Mouse (Mus musculus) forebrain, embryonic 15.5 days (tissue): ENCODE results near the gene Fam19a3. TPM values are rescaled to one million over a fixed set of nuclear protein-coding genes. Genes with fewer than 3 reads are reported as not detected.
A peak's percentile ranks its signal among the peaks of the same experiment; 100 is the strongest.

Experiments used
- ATAC-seq: fragments of 200-750 bp; cut with Nextera tagmentation; replicated peaks from 2 replicates; pipeline ENCODE4 v1.8.0; 2017; ENCODE audit warnings: mild to moderate bottlenecking, moderate TSS enrichment, moderate library complexity
- H3K27ac ChIP-seq: fragments of 300-500 bp; sonication (generic); replicated peaks from 2 replicates; pipeline ENCODE4 v1.5.1; 2015; ENCODE audit warnings: mild to moderate bottlenecking, inconsistent platforms
- H3K27me3 ChIP-seq: fragments of 300-500 bp; sonication (generic); 2 replicates; pipeline ENCODE4 v1.6.1; 2015; ENCODE audit warnings: inconsistent platforms
- H3K36me3 ChIP-seq: fragments of 300-500 bp; sonication (generic); 2 replicates; pipeline ENCODE4 v1.6.1; 2015; ENCODE audit warnings: mild to moderate bottlenecking, inconsistent platforms
- H3K4me1 ChIP-seq: fragments of 300-500 bp; sonication (generic); 2 replicates; pipeline ENCODE4 v1.6.1; 2015; ENCODE audit warnings: inconsistent platforms
- H3K4me2 ChIP-seq: fragments of 300-500 bp; sonication (generic); replicated peaks from 2 replicates; pipeline ENCODE4 v1.6.1; 2015; ENCODE audit warnings: mild to moderate bottlenecking, inconsistent platforms
- H3K4me3 ChIP-seq: fragments of 300-500 bp; sonication (generic); 2 replicates; pipeline ENCODE4 v1.5.1; 2015; ENCODE audit warnings: mild to moderate bottlenecking, inconsistent platforms
- H3K9ac ChIP-seq: fragments of 300-500 bp; sonication (generic); replicated peaks from 2 replicates; pipeline ENCODE4 v1.6.1; 2015; ENCODE audit warnings: mild to moderate bottlenecking, inconsistent platforms
- H3K9me3 ChIP-seq: fragments of 300-500 bp; sonication (generic); 2 replicates; pipeline ENCODE4 v1.6.1; 2016; ENCODE audit warnings: inconsistent platforms
- WGBS: fragments of 180-500 bp; shearing (Covaris S2); methylation state at CpG from one replicate; pipeline ENCODE4 v1.1.7; 2015; ENCODE audit warnings: mixed read lengths; 5-methylcytosine and 5-hydroxymethylcytosine counted together
- polyA plus RNA-seq: library from polyadenylated mRNA; unstranded; fragments of >200 nt; fragmentation: Nextera tagmentation; extraction: Ambion mirVana; gene quantifications from 2 replicates; pipeline ENCODE4 v1.2.1, GENCODE M21; 2015

Fam19a3 gene
- polyA plus RNA-seq, 1 experiment from 2014 or later: 0.06 TPM

DNA sequence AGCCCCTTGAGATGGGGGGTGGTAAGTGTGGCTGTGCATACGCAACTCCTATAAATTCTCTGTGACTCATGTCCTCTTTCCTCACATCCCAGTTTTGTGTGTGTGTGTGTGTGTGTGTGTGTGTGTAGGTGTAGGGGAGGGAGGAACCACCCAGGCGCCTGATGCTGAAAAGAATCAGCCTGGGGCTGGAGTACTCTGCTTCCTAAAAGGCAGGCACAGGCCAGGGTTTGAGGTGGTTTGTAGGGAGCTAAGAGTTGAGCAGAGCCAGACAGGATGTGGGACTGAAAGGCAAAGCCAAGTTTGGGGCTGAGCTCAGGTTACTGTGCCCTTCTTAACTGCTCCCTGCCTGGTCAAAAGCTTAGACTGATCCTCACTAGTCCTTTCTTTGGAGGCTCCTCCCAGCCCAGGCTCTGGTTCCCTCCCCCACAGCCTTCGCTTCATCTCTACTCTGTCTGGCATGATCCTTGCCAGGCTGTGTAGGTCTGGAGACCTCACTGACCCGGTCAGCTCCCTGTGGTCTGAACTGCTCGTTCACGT lies 8.8 kb upstream of the Fam19a3 start:
- Histone ChIP-seq H3K9ac (0 out of 2 replicates have a peak overlapping the region, but pooled peaks have one; percentile 34), H3K4me2 (peak overlapping the region; percentile 81), H3K4me3 (no peak overlapping the region; the same call in 1 of the 2 replicates), H3K36me3 (no peaks in the 10 kb centered on the region), H3K4me1 (peaks cover 38% of the 10 kb centered on the region), H3K9me3 (no peaks in the 10 kb centered on the region), H3K27ac (no peak overlapping the region), H3K27me3 (no peaks in the 10 kb centered on the region)
- no peak for ATAC-seq
- WGBS: 30% methylated on average over 6 of the region's 6 CpGs

DNA sequence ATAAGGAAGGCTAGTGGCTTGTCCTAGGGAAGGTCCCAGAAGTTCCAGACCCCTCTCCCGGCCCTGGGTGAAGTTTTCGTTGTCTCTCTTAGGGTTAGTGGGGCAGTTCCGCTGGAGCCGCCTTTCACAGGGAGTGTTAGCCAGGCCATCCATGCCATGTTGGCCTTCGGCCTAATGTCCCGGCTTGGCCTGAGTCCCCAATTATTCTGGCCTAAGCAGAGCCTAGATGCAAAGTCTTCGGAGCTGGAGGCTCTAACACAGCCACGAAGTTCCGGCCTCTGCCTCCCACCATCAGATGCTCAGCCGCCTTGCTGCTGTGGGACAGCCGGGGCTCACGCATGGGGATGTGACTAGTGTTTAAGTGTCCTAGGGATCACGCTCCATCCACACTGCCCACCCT lies 8.2 kb upstream of the Fam19a3 start:
- no peak for ATAC-seq
- Histone ChIP-seq H3K4me3 (peak overlapping the region; percentile 43), H3K27me3 (no peaks in the 10 kb centered on the region), H3K9me3 (no peaks in the 10 kb centered on the region), H3K4me1 (peaks cover 38% of the 10 kb centered on the region), H3K9ac (peak overlapping the region; percentile 34), H3K4me2 (peak overlapping the region; percentile 81), H3K36me3 (no peaks in the 10 kb centered on the region), H3K27ac (no peak overlapping the region)
- 34% methylated on average over 13 of the region's 13 CpGs for WGBS

DNA sequence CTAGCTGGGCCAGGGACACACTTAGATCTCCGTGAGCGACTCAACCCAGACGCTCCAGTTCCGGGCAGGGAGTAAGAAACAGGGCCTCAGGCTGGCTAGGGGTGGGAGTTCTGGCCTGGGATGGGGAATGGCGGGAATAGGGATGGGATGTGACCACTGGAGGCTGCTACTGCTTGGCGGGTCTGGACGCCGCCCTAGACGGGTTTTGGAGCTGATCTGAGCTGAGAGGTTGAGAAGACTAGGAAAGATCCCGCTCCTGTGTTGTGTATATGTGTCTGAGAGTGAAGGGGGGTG lies 7.6 kb upstream of the Fam19a3 start:
- 4% methylated on average over 10 of the region's 10 CpGs for WGBS
- no peak overlapping the region for H3K27ac ChIP-seq
- H3K4me2 ChIP-seq: peak overlapping the region; percentile 81

DNA sequence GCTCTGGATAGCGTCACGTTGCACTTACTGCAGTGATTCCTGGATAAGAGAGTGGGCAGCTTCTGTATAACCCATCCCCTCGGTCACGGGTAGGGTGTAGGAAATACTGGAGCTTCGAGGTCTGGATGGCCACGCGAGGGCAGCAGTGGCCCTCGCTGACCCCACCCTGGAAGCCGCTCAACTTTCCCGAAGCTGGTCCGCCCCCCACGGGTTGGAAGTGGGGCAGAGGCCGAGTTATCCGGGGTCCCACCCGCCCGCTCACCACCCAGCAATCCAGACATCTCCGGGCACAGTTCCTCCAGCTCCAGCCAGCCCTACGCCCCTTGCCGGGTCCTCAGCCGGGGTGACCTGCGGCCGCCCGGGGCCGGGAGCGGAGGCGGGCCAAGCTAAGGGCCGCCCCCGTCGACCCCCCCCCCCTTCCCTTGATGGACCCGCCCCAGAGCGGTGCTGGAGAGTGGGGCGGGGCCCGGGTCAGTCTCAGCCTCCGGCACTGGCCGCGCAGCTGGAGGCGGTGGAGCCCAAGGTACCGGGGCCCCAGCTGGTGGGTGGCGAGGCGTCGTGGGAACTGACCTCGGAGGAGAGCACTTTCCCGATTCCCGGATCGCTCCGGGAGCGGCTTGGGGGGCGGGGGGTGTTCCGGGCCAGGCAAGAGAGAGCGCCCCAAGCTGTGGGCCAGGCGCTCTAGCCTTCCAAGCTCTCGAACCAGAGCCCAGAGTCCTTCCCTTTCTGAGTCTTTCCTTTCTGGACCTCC lies 7.1 kb upstream of the Fam19a3 start:
- Histone ChIP-seq H3K4me1 (peaks cover 29% of the 10 kb centered on the region), H3K9ac (peak overlapping the region; percentile 34), H3K9me3 (no peaks in the 10 kb centered on the region), H3K27ac (0 out of 2 replicates have a peak overlapping the region, but pooled peaks have one; percentile 20), H3K36me3 (no peaks in the 10 kb centered on the region), H3K4me2 (peak overlapping the region; percentile 81), H3K27me3 (peaks cover 5% of the 10 kb centered on the region; the same call in 1 of the 2 replicates), H3K4me3 (peak overlapping the region; percentile 43)
- ATAC-seq: peak; percentile 83
- under 1% methylated on average over 41 of the region's 52 CpGs for WGBS

More for the DNA sequence above, 7.6 kb upstream of the Fam19a3 start:
- ATAC-seq: no peak
- H3K4me1 ChIP-seq: peaks cover 34% of the 10 kb centered on the region
- H3K27me3 ChIP-seq: no peaks in the 10 kb centered on the region
- peak overlapping the region; percentile 43 for H3K4me3 ChIP-seq
- peak overlapping the region; percentile 34 for H3K9ac ChIP-seq
- no peaks in the 10 kb centered on the region for H3K36me3 ChIP-seq
- H3K9me3 ChIP-seq: no peaks in the 10 kb centered on the region

DNA sequence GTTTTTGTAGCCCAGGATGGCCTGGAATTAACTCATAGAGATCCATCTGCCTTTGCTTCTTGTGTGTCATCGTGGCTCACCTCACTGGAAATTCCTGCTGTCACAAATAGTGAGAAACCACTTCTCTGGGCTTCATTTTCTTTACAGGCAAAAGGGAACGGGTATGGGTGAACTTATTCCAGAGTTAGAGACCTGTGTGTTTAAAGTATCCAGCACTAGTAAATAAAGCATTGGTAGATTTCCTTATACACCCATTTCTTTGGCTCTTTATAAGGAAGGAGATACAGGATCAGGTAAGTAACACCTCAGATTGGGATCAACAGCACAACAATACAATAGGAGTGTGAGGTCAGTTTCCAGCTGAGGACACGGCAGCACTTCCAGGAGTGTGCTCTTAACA lies 6.4 kb upstream of the Fam19a3 start, which contains the start of gene Rhoc:
Gene Rhoc (plus strand): TSS at position 301 of the 400 bp plus-strand sequence.
- WGBS: 34% methylated on average over 3 of the region's 3 CpGs
- Histone ChIP-seq H3K27me3 (peaks cover 12% of the 10 kb centered on the region), H3K36me3 (no peaks in the 10 kb centered on the region), H3K4me2 (peak within 1 kb of the TSS; percentile 81), H3K4me3 (peak within 1 kb of the TSS; percentile 43), H3K9ac (peak within 1 kb of the TSS; percentile 34), H3K4me1 (peaks cover 26% of the 10 kb centered on the region), H3K9me3 (no peaks in the 10 kb centered on the region), H3K27ac (0 out of 2 replicates have a peak within 1 kb of the TSS, but pooled peaks have one; percentile 20)
- ATAC-seq: no peak

DNA sequence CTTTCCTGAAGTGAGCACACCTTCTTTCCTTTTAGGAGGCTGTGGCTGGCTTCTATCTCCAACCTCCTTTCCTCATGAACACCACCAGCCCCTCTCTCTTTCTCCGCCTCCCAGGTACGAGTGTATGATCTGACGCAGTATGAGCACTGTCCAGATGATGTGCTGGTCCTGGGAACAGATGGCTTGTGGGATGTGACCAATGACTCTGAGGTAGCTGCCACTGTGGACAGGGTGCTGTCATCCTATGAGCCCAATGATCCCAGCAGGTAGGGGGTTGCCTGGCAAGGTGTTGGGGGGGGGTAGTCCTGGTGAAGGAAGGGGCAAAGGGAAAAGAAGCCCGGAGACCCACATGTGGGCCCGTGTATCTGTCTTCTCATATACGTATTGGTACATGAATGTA lies 3.6 kb upstream of the Fam19a3 start:
- WGBS: 91% methylated on average over 6 of the region's 6 CpGs
- Histone ChIP-seq H3K9ac (no peak overlapping the region), H3K36me3 (no peaks in the 10 kb centered on the region), H3K9me3 (no peaks in the 10 kb centered on the region), H3K4me3 (no peak overlapping the region), H3K4me2 (no peak overlapping the region), H3K27me3 (peaks cover 40% of the 10 kb centered on the region), H3K27ac (no peak overlapping the region), H3K4me1 (peaks cover 34% of the 10 kb centered on the region)
- no peak for ATAC-seq

DNA sequence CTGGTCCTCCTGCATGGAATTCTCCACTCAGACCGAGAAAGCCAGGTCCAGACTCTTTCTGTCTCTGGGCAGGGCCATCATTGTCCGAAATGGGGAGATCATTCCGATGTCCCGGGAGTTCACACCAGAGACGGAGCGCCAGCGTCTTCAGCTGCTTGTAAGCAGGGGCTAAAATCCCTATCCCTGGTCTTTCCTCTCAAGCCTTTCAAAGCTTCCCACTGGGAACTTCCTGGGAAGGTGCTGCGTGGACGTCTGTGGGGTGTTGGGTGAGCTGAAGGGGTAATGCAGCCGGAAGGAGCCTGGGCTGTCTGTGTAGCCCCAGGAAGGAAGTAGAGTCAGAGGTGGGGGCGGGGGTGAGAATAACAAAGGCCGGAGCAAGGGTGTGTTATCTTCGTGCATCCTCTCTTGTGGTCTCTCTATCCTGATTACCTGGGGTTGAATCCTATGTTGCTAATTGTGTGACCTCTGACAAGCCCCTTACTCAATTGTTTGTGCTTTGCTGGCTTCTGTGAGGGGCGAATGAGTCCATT lies 2.4 kb upstream of the Fam19a3 start:
- WGBS: 41% methylated on average over 14 of the region's 14 CpGs

DNA sequence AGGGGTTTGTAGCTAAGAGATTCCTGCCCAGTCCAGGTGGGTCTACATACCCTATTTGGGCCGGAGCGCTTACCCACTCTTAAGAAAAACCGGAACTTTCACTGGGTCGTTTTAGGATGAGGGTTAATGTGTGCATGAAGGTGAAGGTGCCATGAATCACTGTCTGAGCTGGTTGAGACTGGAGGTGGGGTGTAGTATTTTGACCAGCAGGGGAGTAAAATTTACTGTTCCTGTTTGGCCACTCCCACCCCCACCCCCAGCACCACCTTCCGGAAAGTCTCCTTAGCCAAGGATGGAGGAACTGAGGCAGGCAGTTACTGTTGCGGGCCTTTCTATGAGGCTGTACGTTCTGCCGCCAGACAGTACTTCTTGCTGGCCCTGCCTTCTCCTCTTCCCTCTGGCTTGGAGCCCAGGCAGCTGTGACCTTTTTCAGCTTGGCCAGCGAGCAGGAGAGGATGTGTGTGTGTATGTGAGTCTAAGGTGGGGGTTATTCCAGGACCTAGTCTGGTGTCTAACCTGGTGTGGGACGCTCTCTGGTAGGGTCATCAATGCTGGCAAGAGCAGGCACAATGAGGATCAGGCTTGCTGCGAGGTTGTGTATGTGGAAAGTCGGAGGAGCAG lies 531 bp upstream of the Fam19a3 start:
- H3K36me3 ChIP-seq: no peaks in the 10 kb centered on the region
- peak overlapping the region; percentile 88 for H3K4me2 ChIP-seq
- no peak overlapping the region for H3K9ac ChIP-seq
- no peak overlapping the region for H3K27ac ChIP-seq
- H3K4me1 ChIP-seq: peaks cover 21% of the 10 kb centered on the region
- no peaks in the 10 kb centered on the region for H3K9me3 ChIP-seq
- H3K27me3 ChIP-seq: peaks cover 71% of the 10 kb centered on the region
- ATAC-seq: no peak
- WGBS: 17% methylated on average over 12 of the region's 12 CpGs
- no peak overlapping the region for H3K4me3 ChIP-seq

More for the DNA sequence above, 2.4 kb upstream of the Fam19a3 start:
- Histone ChIP-seq H3K27me3 (peaks cover 52% of the 10 kb centered on the region), H3K36me3 (no peaks in the 10 kb centered on the region), H3K4me1 (peaks cover 24% of the 10 kb centered on the region), H3K4me3 (no peak overlapping the region), H3K9ac (no peak overlapping the region), H3K27ac (no peak overlapping the region), H3K9me3 (no peaks in the 10 kb centered on the region), H3K4me2 (no peak overlapping the region)
- no peak for ATAC-seq

DNA sequence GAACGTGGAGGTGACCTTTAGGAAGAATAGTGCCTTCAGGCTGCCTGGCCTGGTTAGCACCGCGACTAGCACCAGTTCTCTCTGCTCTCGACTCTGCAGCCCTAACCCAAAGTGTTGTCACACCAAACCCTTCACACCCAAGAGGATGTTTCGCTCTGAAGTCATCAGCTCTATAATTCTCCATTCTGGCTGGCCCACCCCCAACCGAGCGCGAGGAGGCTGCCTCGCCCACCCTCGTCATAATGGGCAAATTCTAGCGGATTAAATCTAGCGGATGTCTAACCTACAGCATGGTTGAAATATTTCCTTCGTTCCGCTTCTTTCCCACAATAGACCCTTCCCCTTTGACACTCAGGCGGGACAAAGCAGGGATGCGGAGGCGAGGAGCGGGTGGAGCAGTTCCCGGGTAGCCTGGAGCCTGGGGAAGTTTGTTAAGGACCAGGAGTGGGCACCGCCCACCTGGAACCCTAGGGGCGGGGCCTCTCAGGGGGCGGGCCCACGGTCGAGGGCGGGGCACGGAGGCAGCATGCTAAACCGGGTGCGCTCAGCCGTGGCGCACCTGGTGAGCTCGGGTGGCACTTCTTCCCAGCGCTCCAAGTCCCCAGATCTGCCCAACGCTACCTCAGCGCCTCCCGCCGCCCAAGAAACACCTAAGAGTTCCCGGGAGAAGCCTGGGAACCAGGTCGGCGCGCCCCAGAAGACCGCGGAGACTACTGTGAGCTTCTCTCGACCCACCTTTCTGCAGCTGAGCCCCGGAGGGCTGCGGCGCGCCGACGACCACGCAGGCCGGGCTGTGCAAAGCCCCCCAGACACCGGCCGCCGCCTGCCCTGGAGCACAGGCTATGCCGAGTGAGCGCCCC lies 849 bp downstream of the Fam19a3 start, which contains the start of gene Ppm1j:
Gene Ppm1j (plus strand): TSS at position 496 of the 860 bp plus-strand sequence.
- peak within 1 kb of the TSS; percentile 35 for H3K9ac ChIP-seq

DNA sequence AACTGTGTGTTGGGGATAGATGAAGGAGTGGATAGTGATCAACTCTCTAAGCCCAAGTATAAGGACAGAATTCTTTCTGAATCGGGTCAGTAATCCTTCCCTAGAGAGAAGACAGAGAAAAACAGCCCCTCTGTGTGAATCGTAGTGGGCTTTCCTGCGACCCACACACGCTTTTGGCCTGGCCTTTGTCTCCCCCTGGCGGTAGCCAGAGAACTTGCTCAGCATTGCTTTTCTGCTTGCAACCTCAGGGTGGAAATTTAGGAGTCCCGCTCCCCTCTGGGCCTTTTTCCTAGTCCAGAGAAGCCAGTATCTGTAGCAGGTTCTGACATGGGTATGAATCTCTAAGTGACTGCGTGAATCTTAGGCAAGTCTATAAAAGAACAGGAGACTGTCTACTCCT lies 1.7 kb downstream of the Fam19a3 start:
- Histone ChIP-seq H3K27ac (no peak overlapping the region), H3K9ac (no peak overlapping the region), H3K9me3 (no peaks in the 10 kb centered on the region), H3K36me3 (no peaks in the 10 kb centered on the region), H3K4me2 (no peak overlapping the region), H3K4me1 (peaks cover 23% of the 10 kb centered on the region), H3K27me3 (peaks cover 86% of the 10 kb centered on the region), H3K4me3 (no peak overlapping the region)
- peak; percentile 39; the same call in 1 of the 2 replicates for ATAC-seq
- 2% methylated on average over 7 of the region's 7 CpGs for WGBS

More for the DNA sequence above, 849 bp downstream of the Fam19a3 start, which contains the start of gene Ppm1j:
- H3K36me3 ChIP-seq: no peaks in the 10 kb centered on the region
- no peaks in the 10 kb centered on the region for H3K9me3 ChIP-seq
- peak; percentile 50 for ATAC-seq
- no peak within 1 kb of the TSS for H3K27ac ChIP-seq
- peaks cover 23% of the 10 kb centered on the region for H3K4me1 ChIP-seq
- peaks cover 85% of the 10 kb centered on the region for H3K27me3 ChIP-seq
- peak within 1 kb of the TSS; percentile 45 for H3K4me3 ChIP-seq
- H3K4me2 ChIP-seq: peak within 1 kb of the TSS; percentile 88
- under 1% methylated on average over 56 of the region's 56 CpGs for WGBS

DNA sequence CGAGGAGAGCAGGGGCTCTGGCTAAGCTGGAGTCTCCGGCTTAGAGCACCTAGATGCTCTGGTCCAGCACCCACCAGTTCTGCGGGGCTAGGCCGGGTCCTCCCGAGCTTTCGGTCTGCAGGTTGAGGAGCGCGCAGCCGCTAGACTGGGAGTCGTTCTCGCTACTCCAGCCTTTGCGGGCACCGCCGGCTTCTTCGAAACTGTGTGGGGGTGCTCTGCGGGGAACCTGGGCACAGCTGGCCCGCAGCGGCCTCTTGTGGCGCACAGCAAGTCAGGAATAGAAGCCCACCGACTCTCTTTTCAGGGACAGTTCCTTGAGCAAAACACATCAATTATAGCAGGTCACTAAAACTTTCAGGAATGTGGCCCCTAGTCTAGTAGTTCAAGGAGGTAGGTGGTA lies 4.3 kb downstream of the Fam19a3 start:
- no peak for ATAC-seq
- peaks cover 23% of the 10 kb centered on the region for H3K4me1 ChIP-seq
- no peaks in the 10 kb centered on the region for H3K36me3 ChIP-seq
- under 1% methylated on average over 20 of the region's 20 CpGs for WGBS
- peaks cover 67% of the 10 kb centered on the region for H3K27me3 ChIP-seq
- H3K9ac ChIP-seq: 0 out of 2 replicates have a peak overlapping the region, but pooled peaks have one; percentile 21
- no peak overlapping the region for H3K27ac ChIP-seq
- H3K9me3 ChIP-seq: no peaks in the 10 kb centered on the region
- peak overlapping the region; percentile 53 for H3K4me2 ChIP-seq
- peak overlapping the region; percentile 28 for H3K4me3 ChIP-seq
